Mouse (Mus musculus) neural tube, embryonic 13.5 days (tissue): ENCODE measurements around the gene Mei1. TPM values are rescaled to one million over a fixed set of nuclear protein-coding genes. Genes with fewer than 3 reads are reported as not detected.
A peak's percentile ranks its signal among the peaks of the same experiment; 100 is the strongest.

Experiments
- ATAC-seq: fragments of 200-750 bp; cut with Nextera tagmentation; 2 replicates; pipeline ENCODE4 v1.8.0; 2017; ENCODE audit warnings: low read depth, mild to moderate bottlenecking, moderate TSS enrichment, moderate library complexity
- H3K27ac ChIP-seq: fragments of 300-500 bp; sonication (generic); replicated peaks from 2 replicates; pipeline ENCODE4 v1.5.1; 2015; ENCODE audit warnings: moderate library complexity, mild to moderate bottlenecking, inconsistent platforms
- H3K27me3 ChIP-seq: fragments of 300-500 bp; sonication (generic); 2 replicates; pipeline ENCODE4 v1.6.1; 2015; ENCODE audit warnings: mild to moderate bottlenecking, inconsistent platforms
- H3K36me3 ChIP-seq: fragments of 300-500 bp; sonication (generic); 2 replicates; pipeline ENCODE4 v1.6.1; 2015; ENCODE audit warnings: mild to moderate bottlenecking, inconsistent platforms
- H3K4me1 ChIP-seq: fragments of 300-500 bp; sonication (generic); replicated peaks from 2 replicates; pipeline ENCODE4 v1.6.1; 2015; ENCODE audit warnings: inconsistent platforms
- H3K4me2 ChIP-seq: fragments of 300-500 bp; sonication (generic); 2 replicates; pipeline ENCODE4 v1.6.1; 2015; ENCODE audit warnings: inconsistent platforms, mild to moderate bottlenecking, moderate library complexity
- H3K4me3 ChIP-seq: fragments of 300-500 bp; sonication (generic); 2 replicates; pipeline ENCODE4 v1.5.1; 2015; ENCODE audit warnings: mild to moderate bottlenecking, inconsistent platforms
- H3K9ac ChIP-seq: fragments of 300-500 bp; sonication (generic); 2 replicates; pipeline ENCODE4 v1.6.1; 2015; ENCODE audit warnings: moderate library complexity, mild to moderate bottlenecking, inconsistent platforms
- H3K9me3 ChIP-seq: fragments of 300-500 bp; sonication (generic); 2 replicates; pipeline ENCODE4 v1.6.1; 2016; ENCODE audit warnings: inconsistent platforms
- WGBS: fragments of 180-500 bp; shearing (Covaris S2); methylation state at CpG from one replicate; pipeline ENCODE4 v1.1.7; 2015; 5-methylcytosine and 5-hydroxymethylcytosine counted together
- polyA plus RNA-seq: library from polyadenylated mRNA; unstranded; fragments of >200 nt; fragmentation: Nextera tagmentation; extraction: Ambion mirVana; gene quantifications from 2 replicates; pipeline ENCODE4 v1.2.1, GENCODE M21; 2015

Gene Mei1
- polyA plus RNA-seq, 1 experiment from 2014 or later: 0.04 TPM

GRCm38 (mm10) chr15:82158243-82159035, 88.6 kb downstream of the Mei1 start:
- no peak overlapping the region for H3K4me2 ChIP-seq
- peaks cover 73% of the 10 kb centered on the region for H3K4me1 ChIP-seq
- 0 out of 2 replicates have a peak overlapping the region, but pooled peaks have one; percentile 1 for H3K27ac ChIP-seq
- H3K9me3 ChIP-seq: no peaks in the 10 kb centered on the region
- H3K36me3 ChIP-seq: peaks cover 5% of the 10 kb centered on the region; the same call in 1 of the 2 replicates
- no peak overlapping the region for H3K4me3 ChIP-seq
- 60% methylated on average over 17 of the region's 17 CpGs for WGBS
- no peak for ATAC-seq
- H3K9ac ChIP-seq: no peak overlapping the region
- no peaks in the 10 kb centered on the region for H3K27me3 ChIP-seq

GRCm38 (mm10) chr15:82159471-82159870, 89.7 kb downstream of the Mei1 start:
- 84% methylated on average over 9 of the region's 9 CpGs for WGBS
- H3K36me3 ChIP-seq: peaks cover 5% of the 10 kb centered on the region; the same call in 1 of the 2 replicates
- no peak overlapping the region for H3K4me3 ChIP-seq
- no peaks in the 10 kb centered on the region for H3K9me3 ChIP-seq
- H3K4me2 ChIP-seq: no peak overlapping the region
- H3K27me3 ChIP-seq: no peaks in the 10 kb centered on the region
- peaks cover 74% of the 10 kb centered on the region for H3K4me1 ChIP-seq
- ATAC-seq: no peak
- H3K9ac ChIP-seq: no peak overlapping the region
- H3K27ac ChIP-seq: no peak overlapping the region

- Histone ChIP-seq H3K36me3 (peaks cover under 1% of the 10 kb centered on the region; the same call in 1 of the 2 replicates), H3K9ac (no peak overlapping the region), H3K4me1 (peaks cover 79% of the 10 kb centered on the region), H3K9me3 (no peaks in the 10 kb centered on the region), H3K4me2 (no peak overlapping the region), H3K4me3 (no peak overlapping the region), H3K27me3 (no peaks in the 10 kb centered on the region), H3K27ac (no peak overlapping the region)
- no peak for ATAC-seq
- WGBS: 82% methylated on average over 11 of the region's 11 CpGs
Observed at GRCm38 (mm10) chr15:82160731-82161640, 91.2 kb downstream of the Mei1 start.

GRCm38 (mm10) chr15:82161965-82162600, 92.3 kb downstream of the Mei1 start:
- Histone ChIP-seq H3K4me2 (no peak overlapping the region), H3K9me3 (no peaks in the 10 kb centered on the region), H3K36me3 (no peaks in the 10 kb centered on the region), H3K27ac (no peak overlapping the region), H3K27me3 (no peaks in the 10 kb centered on the region), H3K4me1 (peaks cover 90% of the 10 kb centered on the region), H3K4me3 (no peak overlapping the region), H3K9ac (no peak overlapping the region)
- ATAC-seq: no peak
- 81% methylated on average over 12 of the region's 12 CpGs for WGBS

GRCm38 (mm10) chr15:82163356-82164060, 93.7 kb downstream of the Mei1 start:
- no peaks in the 10 kb centered on the region for H3K36me3 ChIP-seq
- H3K9me3 ChIP-seq: no peaks in the 10 kb centered on the region
- whole genome bisulfite sequencing: 84% methylated on average over 10 of the region's 10 CpGs
- H3K4me1 ChIP-seq: peaks cover 90% of the 10 kb centered on the region
- no peaks in the 10 kb centered on the region for H3K27me3 ChIP-seq
- no peak overlapping the region for H3K9ac ChIP-seq
- H3K4me2 ChIP-seq: no peak overlapping the region
- no peak overlapping the region for H3K27ac ChIP-seq
- no peak for ATAC-seq
- no peak overlapping the region for H3K4me3 ChIP-seq

- Histone ChIP-seq H3K27ac (no peak overlapping the region), H3K9me3 (no peaks in the 10 kb centered on the region), H3K4me3 (no peak overlapping the region), H3K9ac (no peak overlapping the region), H3K36me3 (no peaks in the 10 kb centered on the region), H3K4me2 (no peak overlapping the region), H3K4me1 (peaks cover 89% of the 10 kb centered on the region), H3K27me3 (no peaks in the 10 kb centered on the region)
- WGBS: 56% methylated on average over 4 of the region's 4 CpGs
- no peak for ATAC-seq
Observed at GRCm38 (mm10) chr15:82164061-82164399, 94.2 kb downstream of the Mei1 start.

- no peaks in the 10 kb centered on the region for H3K9me3 ChIP-seq
- no peak overlapping the region for H3K4me2 ChIP-seq
- H3K36me3 ChIP-seq: no peaks in the 10 kb centered on the region
- H3K4me3 ChIP-seq: no peak overlapping the region
- ATAC-seq: no peak
- whole genome bisulfite sequencing: 77% methylated on average over 7 of the region's 7 CpGs
- H3K27me3 ChIP-seq: no peaks in the 10 kb centered on the region
- H3K9ac ChIP-seq: no peak overlapping the region
- H3K4me1 ChIP-seq: peaks cover 89% of the 10 kb centered on the region
- no peak overlapping the region; the same call in 1 of the 2 replicates for H3K27ac ChIP-seq
Observed at GRCm38 (mm10) chr15:82164496-82164895, 94.7 kb downstream of the Mei1 start.

GRCm38 (mm10) chr15:82165332-82166239, 95.8 kb downstream of the Mei1 start:
- Histone ChIP-seq H3K27ac (no peak overlapping the region), H3K4me3 (no peak overlapping the region), H3K9ac (no peak overlapping the region), H3K4me2 (no peak overlapping the region), H3K9me3 (no peaks in the 10 kb centered on the region), H3K27me3 (no peaks in the 10 kb centered on the region), H3K36me3 (peaks cover 6% of the 10 kb centered on the region), H3K4me1 (peaks cover 89% of the 10 kb centered on the region)
- WGBS: 56% methylated on average over 8 of the region's 8 CpGs
- no peak for ATAC-seq

GRCm38 (mm10) chr15:82166240-82167100, 96.7 kb downstream of the Mei1 start:
- Histone ChIP-seq H3K27me3 (no peaks in the 10 kb centered on the region), H3K4me1 (peaks cover 89% of the 10 kb centered on the region), H3K27ac (peak overlapping the region; percentile 52), H3K4me2 (0 out of 2 replicates have a peak overlapping the region, but pooled peaks have one; percentile 13), H3K36me3 (peaks cover 14% of the 10 kb centered on the region), H3K9ac (peak overlapping the region; percentile 10), H3K9me3 (no peaks in the 10 kb centered on the region), H3K4me3 (no peak overlapping the region)
- ATAC-seq: no peak
- WGBS: 43% methylated on average over 22 of the region's 22 CpGs
